Mouse (Mus musculus): ENCODE results near the gene Gm9821. TPM values are rescaled to one million over a fixed set of nuclear protein-coding genes. Genes with fewer than 3 reads are reported as not detected.

The Gm9821 gene
- total RNA-seq, 4 experiments from 2014 or later = not detected

DNA sequence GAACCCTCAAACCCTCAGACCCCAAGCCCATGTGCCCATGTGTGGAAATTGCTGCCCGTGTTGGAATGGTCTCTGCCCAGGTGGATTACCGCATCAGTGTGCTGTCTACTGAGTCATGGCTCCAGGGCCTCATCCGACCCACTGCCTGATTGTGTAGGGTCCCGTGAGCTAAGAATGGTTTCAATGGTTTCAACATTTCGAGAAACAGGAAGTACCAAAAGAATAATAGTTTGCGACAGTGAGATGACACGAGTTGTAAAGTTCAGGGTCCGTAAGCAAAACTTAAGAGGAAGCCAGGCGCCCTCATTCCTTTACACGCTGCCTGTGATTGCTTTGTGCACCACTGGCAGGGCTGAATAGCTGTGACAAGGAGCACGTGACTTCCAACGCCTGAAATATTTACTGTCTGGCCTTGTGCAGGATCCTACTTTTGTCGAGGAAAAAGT, 26.6 kb downstream of the Gm9821 start:
- no peak for DNase-seq

DNA sequence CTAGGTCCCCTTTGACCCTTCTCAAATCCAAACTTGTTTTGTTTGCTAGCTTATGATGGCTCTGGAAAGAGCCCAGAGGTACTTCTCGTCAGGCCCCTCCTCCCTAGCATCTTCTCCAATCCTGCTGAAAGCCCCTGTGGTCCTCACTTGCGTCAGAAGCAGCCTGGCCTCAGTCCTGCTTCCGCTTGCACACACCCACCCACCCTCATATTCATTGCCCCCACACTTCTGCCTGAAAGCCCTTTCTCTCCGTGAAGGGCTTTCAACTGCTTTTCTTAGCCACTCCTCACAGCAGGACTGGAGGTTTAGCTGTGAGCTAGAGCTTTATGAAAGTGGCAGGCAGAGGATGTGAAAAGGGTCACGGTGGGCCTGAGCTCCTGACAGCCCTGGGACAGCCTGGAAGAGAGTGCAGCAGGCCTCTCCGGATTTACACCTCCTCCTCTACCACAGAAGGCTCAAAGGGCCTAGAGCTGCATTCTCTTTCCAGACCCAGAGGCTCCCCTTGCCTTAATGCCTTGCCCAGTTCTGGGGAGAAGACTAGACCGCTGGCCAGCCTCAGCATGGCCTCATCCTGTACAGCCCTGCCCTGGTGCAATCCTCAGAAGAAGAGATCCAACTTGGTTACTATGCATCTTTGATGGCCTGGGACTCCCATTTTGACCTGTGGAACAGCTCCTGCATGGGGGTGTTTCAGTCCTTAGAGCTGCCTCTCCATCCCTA, 28.1 kb downstream of the Gm9821 start:
- no peak for DNase-seq

DNA sequence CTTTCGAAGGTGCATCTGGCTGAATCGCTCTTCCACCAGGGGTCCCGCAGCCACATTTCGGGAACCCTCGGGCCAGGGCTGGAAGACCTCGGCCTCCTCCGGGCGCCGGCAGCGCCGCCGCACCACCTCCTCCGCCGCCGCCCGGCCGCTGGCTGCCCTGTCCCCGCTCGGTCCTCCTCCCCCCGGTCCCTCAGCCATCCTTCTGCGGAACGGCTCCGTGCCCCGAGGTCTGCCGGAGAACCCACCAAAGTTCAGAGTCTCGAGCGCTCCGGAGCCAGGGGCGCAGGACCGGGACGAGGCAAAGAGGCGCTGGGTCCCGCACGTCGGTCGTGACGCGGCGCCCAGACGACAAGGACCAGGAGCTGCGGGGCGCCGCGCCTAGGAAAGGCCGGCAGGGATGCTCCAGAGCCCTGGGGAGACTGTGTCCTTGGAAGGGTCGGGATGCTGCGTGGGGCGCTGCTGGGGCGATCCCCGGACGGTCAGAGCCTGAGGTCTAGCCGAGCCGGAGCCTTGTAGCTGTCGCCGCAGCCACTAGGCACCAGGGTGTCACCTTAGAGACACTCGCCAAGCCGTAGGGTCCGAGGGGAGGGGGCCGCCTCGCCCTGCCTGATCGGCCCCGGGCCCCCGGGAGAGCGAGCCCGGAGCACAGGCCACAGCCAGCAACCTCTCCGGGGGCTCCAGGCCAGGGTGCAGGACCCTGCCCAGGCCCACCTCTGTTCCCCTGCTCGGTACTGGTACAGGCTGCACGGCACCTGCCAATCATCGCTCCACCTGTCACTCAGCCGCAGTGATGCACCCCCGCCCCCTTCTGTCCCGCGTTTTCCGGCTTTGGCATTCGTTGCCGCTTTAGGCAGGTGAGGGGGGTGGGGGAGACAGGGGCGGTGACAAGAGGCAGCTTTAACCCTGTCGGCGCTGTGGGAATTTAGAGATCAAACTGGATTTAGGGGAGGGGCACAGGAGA, 30.4 kb downstream of the Gm9821 start, which contains the start of gene Dgkz:
TSS of gene Dgkz (minus strand) at position 284 of the 961 bp plus-strand sequence.
- no peak for DNase-seq

DNA sequence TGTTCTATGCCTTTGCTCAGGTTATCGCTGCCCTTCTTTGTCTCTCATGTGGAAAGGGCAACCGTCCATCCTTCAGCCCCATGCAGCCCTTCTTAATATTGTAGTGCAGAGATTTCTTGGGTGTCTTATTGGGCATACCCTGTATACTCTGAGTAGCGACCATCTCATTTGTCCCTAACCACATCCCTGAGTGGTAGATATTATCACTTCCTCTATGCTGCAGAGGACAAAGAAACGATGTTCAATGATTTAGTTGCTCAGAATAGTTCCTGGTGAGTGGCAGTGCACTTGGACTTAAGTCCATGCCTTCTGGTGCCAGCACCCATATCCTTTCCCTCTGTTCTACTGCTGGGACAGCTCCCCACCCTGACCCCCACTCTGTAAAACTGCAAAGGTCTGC, 32.5 kb downstream of the Gm9821 start:
- DNase-seq = no peak

DNA sequence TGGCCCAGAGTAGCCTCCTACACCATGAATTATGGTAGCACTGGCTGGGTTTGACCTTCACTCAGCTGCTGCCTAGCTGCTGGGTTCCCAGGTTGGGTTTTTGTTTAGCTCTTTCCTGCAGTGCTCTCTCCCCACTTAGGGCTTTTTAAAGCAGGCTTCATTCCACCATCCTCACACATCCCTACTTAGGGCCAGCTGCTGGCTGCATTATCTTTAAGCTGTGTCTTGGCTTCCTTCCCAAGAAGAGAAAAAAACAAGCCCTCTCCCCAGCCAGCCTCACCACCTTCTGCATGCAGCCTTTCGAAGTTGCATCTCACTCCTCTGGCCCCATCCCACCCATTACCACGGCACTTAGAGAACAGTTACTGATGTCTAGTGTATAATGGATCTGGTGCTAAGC, 33.0 kb downstream of the Gm9821 start:
- DNase-seq = no peak

DNA sequence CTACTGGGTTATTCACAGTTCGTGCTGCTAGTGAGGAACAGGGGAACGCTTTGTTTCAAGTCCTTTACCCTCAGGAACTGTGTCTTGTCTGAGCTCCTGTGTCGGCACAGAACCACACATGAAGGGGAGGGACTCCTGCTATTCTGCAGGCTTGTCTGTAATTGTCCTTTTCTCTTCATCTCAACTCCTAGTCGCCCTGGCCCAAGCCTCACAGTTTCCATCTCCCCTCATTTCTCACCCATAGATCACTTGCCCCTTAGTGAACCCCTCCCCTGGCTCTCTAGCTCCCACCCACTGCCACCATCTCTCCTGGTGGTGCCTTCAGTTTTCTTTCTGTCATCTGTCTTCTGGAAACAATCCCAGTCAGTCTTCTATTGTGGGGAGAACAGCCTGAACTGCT, 34.7 kb downstream of the Gm9821 start:
- DNase-seq = no peak

DNA sequence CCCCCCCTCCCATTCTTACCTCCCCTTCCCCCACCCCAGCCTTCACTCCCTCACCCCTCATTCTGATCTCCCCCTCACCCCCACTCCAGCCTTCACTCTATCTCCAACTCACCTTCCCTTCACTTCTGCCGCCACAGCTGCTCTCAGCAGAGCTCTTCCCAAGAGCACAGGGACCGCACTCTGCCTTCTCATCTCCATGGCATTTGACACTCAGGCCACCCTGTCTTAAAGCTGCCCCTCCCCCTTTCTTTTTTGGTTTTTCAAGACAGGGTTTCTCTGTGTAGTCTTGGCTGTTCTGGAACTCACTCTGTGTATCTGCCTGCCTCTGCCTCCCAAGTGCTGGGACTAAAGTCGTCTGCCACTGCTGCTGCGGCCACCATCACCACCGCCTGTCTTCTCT, 35.3 kb downstream of the Gm9821 start:
- no peak for DNase-seq

DNA sequence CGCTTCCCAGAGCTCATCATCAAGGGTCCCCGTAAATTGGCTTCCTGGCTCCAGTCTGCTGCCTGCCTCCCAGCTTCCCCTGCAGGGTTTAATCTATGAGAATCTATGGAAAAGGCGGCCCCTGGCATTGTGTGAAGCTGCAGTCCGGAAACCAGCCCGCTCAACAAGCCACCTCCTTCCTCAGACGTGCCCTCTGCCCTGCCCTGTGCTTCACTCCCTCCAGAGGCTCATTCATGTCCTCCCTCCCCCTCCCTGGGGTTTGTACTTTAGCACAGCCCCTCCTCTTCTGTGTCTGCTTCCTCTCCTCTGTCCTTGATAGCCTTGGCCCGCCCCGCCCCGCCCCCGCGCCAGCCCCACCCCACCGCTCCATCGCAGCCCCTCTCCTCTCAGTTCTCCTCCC, 38.9 kb downstream of the Gm9821 start:
- DNase-seq = peak; percentile 78

DNA sequence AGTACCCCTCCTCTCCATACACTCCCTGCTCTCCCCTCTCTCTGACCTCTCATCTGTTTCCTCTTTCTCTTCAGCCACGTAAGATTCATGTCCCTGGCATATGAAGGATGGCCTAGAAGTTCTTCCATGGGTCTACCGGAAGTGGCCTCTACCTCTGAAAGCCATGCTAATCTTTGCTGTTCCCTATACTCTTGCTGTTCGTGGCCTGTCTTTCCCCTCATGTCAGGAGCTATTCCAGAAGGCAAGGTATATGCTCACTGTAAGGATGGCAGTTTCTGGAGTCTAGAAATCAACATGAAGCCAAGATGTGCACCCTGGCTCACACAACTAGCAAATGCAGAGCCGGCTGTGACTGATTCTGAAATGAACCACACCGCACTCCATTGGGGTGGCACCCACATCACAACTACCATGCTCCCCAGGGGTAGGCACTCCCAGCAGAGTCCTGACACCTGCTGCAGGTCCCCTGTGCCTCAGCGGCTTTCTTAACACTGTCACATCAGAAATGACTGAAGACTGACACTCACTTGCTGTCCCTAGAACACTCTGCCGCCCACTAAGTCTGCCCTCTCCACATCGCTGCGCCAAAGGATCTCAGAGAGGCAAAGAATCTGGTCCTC, 39.5 kb downstream of the Gm9821 start:
- no peak for DNase-seq

DNA sequence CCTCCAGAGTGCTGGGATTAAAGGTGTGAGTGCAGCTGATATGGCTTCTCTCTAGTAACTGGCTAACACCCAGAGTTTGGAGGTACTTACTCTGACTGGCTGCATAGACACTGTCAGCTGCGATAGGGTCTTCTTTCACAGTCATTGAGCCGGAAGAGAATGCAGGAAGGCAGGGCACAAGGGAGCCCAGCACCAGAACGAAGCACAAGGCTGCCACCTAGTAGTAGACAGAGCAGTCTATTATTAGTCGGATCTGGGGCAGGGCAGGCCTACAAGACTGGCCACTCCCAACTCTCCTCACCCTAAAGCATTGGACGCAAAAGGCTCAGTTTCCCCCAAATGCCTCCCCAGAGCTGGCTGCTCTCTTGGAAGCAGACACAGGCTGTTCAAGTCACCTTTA, 40.6 kb downstream of the Gm9821 start:
- DNase-seq = no peak

DNA sequence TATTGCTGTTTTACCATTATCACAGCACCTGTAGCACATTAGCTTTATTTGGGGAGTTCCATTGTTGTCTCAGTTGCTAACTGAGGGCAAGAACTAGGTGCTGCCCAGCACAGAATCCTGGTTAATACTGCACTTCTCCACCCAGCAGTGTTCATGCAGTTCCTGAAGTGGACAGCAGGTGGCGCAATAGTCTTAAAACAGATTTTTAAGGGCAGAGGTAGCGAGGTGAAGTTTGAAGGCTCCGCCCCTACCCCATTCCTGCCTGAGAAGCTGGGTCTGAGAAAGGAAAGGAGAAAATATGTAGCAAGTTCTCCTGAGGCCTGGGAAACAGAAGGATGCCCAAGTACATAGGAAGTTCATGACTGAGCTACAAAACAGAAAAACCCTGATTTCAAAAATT, 42.0 kb downstream of the Gm9821 start:
- DNase-seq = peak; percentile 58

DNA sequence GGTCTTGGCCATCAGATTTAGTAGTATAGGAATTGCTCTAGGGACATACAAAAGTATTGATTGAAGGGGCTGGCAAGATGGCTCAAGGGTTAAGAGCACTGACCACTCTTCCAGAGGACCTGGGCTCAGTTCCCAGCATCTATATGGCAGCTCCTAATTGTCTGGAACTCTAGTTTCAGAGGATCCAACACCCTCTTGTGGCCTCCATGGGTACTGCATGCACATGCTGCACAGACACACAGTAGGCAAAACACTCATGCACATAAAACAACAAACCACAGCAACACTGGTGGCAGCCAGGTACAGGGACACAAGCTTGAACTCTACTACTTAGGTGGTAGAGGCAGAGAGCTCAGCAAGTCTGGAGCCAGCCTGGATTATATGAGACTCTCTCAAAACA, 44.2 kb downstream of the Gm9821 start:
- DNase-seq = no peak

DNA sequence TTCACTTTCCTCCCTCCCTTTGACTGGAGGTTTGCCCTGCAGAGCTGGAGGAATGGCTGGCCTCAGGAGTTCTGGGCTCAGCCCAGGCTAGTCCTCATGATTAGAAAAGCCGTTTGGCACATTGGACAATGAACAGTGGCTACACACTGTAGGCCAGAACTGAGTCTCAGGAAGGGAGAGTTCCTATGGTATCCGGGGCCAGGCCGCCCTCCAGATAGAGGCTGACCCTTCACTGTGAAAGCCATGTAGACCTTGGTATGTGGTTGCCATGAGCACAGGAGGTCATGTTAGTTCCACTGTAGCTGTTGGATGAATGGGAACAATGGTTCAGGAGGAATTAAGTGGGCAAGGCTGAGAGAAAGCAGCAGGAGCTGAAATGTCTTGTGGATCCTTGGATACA, 47.9 kb downstream of the Gm9821 start:
- no peak for DNase-seq

DNA sequence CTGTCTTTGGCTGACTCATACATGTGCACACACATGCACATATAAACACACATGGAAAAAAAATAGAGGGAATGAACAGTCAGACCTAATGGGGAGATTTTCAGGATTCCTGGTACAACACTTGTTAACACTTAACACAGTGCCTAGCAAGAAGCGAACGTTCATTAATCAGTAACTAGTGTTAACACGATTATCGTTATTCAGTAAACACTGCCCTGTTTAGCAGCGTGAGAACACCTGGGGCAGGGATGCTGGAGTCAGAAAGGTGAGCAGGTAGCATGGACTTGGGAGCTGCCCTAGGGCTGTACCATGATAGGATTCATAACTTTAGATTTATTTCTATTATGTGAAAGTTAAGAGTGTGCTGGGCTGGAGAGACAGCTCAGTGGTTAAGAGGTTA, 50.5 kb downstream of the Gm9821 start:
- DNase-seq = no peak

Small RNA genes within 50 kb of the gene (microRNA-seq; reads per million reads assigned to microRNA genes)
- gene Mir6999 = 0 to 0.17 reads per million in 2 experiments

Other genes with a start within 250 kb of the Gm9821 start
- 100 to 1,000 TPM in 1 of 4 experiments, 10 to 100 TPM in 3; 71.0 to 105 (median 72.1) TPM for gene Atg13, start 235.1 kb upstream of the Gm9821 start, total RNA-seq (2022)
- 10 to 100 TPM; 11.0 to 12.7 (median 11.8) TPM for gene Harbi1, start 234.9 kb upstream of the Gm9821 start, total RNA-seq (2022)
- gene Ambra1, start 215.6 kb upstream of the Gm9821 start, total RNA-seq (2022) = 10 to 100 TPM; 36.3 to 52.7 (median 40.8) TPM
- 1 to 10 TPM; 1.0 to 4.2 (median 2.6) TPM for gene Chrm4, start 18.5 kb upstream of the Gm9821 start, total RNA-seq (2022)
- gene Mdk, start 13.4 kb upstream of the Gm9821 start, total RNA-seq (2022) = 10 to 100 TPM in 2 of 4 experiments, 1 to 10 TPM in 2; 7.7 to 13.1 (median 9.1) TPM
- gene Dgkz, start 30.2 kb downstream of the Gm9821 start, total RNA-seq (2022) = 10 to 100 TPM; 47.7 to 87.4 (median 66.3) TPM
- gene Creb3l1, start 78.8 kb downstream of the Gm9821 start, total RNA-seq (2022) = 10 to 100 TPM in 2 of 4 experiments, 1 to 10 TPM in 2; 5.2 to 22.4 (median 9.8) TPM
- 100 to 1,000 TPM in 1 of 4 experiments, 10 to 100 TPM in 3; 65.0 to 107 (median 75.6) TPM for gene Phf21a, start 147.4 kb downstream of the Gm9821 start, total RNA-seq (2022)

Data from adrenal gland, adult 8-10 months (tissue).